Mouse (Mus musculus) C2C12 (cell line): ENCODE measurements around the gene Nfib.

ENCODE experiments used
- CTCF ChIP-seq: IDR thresholded peaks from one replicate; pipeline ENCODE4 v1.5.1; 2011; ENCODE audit not compliant: control insufficient read depth, insufficient read depth, insufficient read length
- FOSL1 ChIP-seq: IDR thresholded peaks from one replicate; pipeline ENCODE4 v1.8.0; 2011; ENCODE audit warnings: mild to moderate bottlenecking, low read length; ENCODE audit not compliant: poor library complexity, insufficient read depth, severe bottlenecking
- MYOG ChIP-seq: IDR thresholded peaks from one replicate; pipeline ENCODE4 v1.6.1; 2011; ENCODE audit not compliant: control insufficient read depth, insufficient read length; ENCODE audit errors: extremely low read depth

DNA sequence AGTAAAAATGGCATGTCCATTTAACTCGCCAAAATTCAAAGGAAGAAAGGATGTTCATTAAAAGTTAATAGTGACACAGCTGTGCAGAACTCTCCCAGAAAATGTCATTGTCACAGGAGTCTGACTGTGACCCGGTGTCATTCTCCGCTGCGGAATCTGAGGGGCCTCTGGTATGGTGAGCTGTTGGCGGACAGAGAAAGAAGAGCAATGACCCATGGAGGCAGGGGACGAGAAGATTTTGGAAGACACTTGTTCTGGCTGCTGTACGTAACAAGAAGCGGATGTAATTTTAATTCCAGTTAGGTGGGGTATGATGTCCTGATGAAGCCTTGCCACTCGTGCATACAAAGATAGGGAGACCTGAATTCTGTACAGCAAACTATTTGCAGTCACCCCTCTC, 120.0 kb downstream of the Nfib start:
- TF ChIP-seq MYOG (no peak), CTCF (no peak), FOSL1 (no peak)
